Mouse (Mus musculus): ENCODE data around the gene Copz2. TPM values are rescaled to one million over a fixed set of nuclear protein-coding genes. Genes with fewer than 3 reads are reported as not detected.
A peak's percentile ranks its signal among the peaks of the same experiment; 100 is the strongest.
"Not testable (repeated sequence)": the region's sequence is repeated elsewhere in the genome, so short reads cannot be mapped to it uniquely, and the experiment has no call there.

The Copz2 gene
- 10 to 100 TPM; 57.1 to 76.8 TPM for total RNA-seq (2021)
- 90.7 and 107 TPM in 2 replicates for polyA plus RNA-seq (2012; rRNA removed)
- long read RNA-seq, transcript Copz2-201 (9 exons, 930 nt), result major isoform, 47 of 52 reads
- long read RNA-seq, partial matches to known transcripts, result 2 of 52 reads
- long read RNA-seq, other reads (novel, unspliced or antisense), result 3 of 52 reads

- peak; percentile 83 for DNase-seq
Observed at GRCm38 (mm10) chr11:96849681-96850467, at the start of gene Copz2. Copz2 (plus strand) TSS chr11:96849870.

DNA sequence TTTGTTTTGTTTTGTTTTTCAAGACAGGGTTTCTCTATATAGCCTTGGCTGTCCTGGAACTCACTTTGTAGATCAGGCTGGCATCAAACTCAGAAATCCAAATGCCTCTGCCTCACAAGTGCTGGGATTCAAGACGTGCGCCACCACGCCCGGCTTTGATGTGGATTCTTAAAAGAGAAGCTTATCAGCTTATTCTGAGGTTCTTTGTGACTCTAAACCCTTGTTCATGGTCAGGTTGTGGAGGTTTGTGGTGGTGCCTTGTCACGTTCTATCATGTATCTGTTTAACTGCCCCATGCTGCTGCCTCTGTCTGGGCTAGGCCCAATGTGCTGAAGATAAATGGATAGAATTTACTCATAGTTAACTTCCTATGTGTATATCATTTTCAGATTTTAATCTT is 44.1 kb upstream of the Copz2 start:
- DNase-seq, result no peak

DNA sequence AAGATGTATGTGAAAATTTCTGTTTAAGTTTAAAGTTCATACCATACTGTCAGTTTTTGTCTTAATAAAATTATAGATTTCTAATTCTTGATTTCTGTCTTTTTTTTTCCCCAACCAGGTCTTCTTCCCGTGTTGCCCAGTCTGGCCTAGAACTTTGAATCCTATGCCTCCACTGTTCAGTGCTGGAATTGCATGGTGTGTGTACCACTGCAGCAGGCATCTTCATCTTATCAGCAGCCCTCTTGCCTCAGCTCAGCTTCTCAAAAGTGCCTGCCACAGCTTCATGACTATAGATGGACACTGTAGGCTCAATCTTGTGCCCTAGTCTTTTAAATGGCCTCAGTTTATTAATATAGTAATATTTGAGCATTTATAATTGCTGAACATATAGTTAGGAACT is 41.6 kb upstream of the Copz2 start:
- no peak for DNase-seq

- DNase-seq, result no peak
Observed at GRCm38 (mm10) chr11:96809562-96810235, 40.0 kb upstream of the Copz2 start.

- not testable (repeated sequence) for DNase-seq
Observed at GRCm38 (mm10) chr11:96811188-96811587, 38.5 kb upstream of the Copz2 start.

- DNase-seq, result no peak
Observed at GRCm38 (mm10) chr11:96813455-96813854, 36.2 kb upstream of the Copz2 start.

- no peak for DNase-seq
Observed at GRCm38 (mm10) chr11:96813920-96814319, 35.8 kb upstream of the Copz2 start.

DNA sequence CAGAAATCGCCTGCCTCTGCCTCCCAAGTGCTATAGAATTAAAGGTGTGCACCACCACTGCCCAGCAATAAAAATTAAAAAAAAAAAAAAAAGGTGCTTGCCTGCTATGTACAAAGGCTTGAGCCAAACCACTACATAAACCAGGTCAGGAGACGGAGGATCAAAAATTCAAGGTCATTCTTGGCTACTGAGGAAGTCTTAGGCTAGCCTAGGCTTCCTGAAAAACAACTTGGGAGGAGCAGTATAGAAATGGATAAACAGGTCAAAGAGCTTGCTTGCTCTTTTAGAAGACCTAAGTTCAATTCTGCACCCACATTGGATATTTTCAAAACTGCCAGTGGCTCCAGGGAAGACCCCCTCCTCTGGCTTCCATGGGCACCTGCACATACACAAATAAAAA is 35.2 kb upstream of the Copz2 start:
- DNase-seq, result no peak

- DNase-seq, result no peak
Observed at GRCm38 (mm10) chr11:96815895-96816294, 33.8 kb upstream of the Copz2 start.

DNA sequence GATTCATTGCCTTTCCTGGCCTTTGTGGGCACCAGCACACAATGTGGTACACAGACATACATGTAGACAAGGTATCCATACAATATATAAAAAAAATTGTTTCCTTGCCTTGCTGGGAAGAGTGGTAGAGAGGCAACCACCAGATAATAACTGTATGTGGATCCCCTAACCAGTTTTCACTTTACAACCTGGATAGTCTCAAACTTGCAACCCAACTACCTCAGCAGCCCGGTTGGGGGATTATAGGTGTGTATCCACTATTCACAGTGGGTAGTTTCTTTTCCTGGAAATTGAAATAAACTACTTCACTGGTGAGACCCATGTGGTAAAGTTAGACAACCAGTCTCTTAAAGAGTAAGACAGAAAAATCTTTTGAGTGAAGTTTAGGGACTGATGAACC is 33.2 kb upstream of the Copz2 start:
- no peak for DNase-seq

- DNase-seq, result no peak
Observed at GRCm38 (mm10) chr11:96816979-96817378, 32.7 kb upstream of the Copz2 start.

DNA sequence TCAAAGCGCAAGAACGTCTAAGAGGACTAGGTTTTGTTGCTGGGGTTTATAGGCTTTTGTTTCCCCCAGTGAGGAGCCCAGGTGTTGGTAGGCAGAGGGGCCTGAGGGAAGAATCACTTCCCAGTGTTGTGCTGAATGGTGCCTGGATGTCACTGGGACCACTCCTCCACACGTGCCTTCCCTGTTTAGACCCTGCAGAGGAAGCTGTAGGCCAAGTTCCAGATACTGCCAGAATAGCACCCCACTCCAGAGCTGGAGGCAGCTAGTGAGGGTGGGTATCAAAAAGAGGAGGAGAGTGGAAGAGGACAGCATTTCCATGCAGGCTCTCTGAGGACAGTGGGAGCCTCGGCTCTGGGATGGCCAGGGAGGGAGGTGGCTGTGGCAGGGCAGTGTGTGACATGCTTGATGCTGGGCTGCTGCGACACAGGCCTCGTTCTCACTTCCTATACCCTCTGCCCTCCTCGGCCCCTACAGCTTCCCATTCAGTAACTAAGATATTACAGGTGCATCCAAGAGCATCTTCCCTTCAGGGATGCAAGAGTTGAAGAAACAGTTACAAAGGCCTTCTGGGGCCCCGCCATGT is 31.5 kb upstream of the Copz2 start:
- DNase-seq, result no peak

GRCm38 (mm10) chr11:96821956-96822355 is 27.7 kb upstream of the Copz2 start:
- DNase-seq, result no peak

DNA sequence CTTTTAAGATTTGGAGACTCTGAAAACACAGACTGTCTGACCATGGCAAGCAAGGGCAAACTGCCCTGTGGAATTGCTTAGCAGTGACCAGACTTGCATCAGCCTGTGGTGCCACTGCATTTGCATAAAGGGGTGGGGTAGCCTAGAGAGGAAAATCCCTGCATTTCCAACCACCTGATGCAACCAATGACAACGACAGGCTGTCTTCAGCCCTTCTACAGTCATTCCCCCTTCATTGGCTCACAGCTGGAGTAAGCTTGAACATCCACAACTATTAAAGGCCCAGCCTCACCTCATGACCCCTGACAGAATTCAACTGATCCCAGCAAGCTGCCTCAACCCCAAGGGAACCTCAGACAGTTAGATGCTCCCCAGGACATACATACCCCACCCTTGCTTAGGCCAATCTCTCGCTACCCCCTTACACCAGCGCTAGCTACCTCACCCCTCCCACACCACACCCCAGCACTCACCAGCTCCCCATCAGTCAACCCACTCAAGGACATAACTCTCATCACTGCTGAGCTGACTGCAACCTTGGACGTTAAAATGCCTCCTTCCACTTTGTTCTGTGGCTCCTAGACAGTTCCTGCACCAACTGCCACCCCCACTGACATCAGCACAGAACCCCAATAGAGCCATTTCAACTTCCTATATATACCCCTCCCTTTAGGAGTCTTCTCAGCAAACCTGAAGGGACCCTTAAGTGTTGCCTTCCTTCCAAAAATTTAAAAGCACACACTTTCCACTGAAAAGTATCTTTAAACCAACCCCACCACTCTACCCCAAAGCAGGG is 26.8 kb upstream of the Copz2 start:
- peak; percentile 85 for DNase-seq

- DNase-seq, result peak; percentile 53
Observed at GRCm38 (mm10) chr11:96823471-96823837, 26.2 kb upstream of the Copz2 start.

DNA sequence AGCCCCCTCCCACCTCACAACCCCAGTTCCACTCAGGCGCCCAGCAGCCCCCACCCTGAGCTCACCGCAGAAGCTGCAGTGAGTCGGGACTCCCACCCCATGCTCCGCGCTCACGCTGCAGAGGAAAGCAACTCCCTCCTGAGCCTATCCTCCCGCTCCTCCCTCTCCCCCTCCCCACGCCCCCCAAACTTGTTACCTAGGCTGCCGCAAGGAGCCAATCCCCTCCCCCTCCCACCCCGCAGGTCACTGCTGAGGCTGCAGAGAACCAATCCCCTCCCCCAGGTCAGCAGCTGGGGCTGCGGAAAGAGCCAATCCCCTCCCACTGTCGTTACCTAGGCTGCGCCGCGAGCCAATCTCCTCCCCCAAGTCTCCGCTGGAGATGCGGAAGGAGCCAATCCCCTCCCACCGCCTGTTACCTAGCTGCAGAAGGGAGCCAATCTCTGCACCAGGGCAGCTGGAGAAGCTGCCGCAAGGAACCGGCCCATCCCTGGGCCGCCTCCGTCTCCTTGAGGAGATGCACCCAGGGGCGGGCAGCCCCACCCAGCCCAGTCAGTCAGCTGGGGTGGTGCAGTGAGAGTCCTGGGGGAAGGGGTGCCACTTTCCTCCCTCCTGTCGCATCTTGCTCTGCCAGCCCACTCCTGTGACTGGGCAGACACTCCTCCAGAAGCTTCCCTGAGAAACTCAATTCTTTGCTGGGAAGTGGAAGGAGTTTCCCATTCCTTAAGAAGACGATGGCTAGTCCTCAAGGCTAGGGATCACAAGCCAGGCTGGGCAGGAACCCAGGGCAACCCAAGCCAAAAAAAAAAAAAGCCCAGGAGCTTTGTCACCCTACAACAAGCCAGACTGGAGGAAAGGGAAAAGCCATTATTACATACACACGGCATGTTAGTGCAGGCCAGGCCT is 25.5 kb upstream of the Copz2 start:
- peak; percentile 95 for DNase-seq

DNA sequence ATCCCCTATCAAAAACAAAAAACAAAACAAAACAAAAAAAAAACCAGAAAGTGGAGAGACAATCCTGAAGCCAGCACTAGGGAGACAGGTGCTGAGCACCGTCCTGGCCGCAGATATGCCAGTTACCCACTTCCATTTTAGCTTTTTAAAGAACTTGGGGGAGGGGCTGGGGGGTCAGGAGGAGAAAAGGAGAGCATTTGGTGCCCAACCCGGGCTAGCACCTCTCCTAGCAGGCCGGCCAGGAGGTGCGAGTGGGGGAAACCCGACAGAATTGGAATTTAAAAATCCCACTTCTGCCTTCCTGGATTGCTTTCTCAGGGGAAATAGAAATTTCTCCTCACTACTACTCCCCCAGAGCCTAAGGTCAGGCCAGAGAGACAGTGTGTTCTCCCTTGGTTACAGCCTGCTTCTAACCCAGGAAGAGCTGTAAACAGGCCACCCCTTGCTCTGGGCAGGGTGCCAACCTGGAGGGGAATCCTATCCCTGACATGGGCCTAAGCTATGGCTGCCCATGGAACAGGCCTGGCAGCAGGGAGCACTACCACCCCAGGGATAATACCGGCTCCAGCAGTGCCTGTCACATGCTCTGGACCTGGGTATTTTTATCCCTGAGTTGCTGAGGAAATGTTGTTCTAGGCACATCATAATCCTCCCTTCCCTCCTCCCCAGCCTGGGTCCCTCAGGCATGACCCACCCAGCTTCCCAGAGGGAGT is 24.7 kb upstream of the Copz2 start:
- DNase-seq, result peak; percentile 79

GRCm38 (mm10) chr11:96826481-96826880 is 23.2 kb upstream of the Copz2 start:
- DNase-seq, result peak; percentile 54

DNA sequence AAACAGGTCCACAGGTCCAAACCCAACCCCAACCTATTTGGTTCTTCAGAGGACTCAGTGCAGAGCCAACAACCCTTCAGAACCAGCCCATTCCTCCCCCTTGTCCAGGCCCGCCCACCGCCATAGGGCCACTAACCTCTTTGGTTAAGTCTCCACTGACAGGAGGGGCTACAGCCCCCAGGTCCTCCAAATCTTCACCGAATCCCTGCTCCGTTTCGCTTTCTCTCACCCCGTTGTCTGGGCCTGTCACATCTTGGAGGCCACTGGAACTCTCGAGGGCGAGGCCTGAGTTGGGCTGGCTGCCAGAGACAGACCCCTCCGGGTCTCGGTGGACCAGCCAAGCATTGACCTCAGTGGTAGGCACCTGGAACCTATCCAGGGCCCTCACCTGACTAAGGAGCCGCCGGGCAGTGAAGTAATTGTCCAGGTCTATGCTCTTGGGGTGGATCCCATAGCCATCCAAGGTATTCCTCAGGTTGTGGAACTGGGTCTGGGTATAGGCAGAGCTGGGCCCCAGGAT is 22.5 kb upstream of the Copz2 start:
- peak; percentile 46 for DNase-seq

GRCm38 (mm10) chr11:96827917-96828316 is 21.8 kb upstream of the Copz2 start:
- peak; percentile 58 for DNase-seq
